Mouse (Mus musculus): ENCODE measurements around the gene Pcolce. TPM values are rescaled to one million over a fixed set of nuclear protein-coding genes. Genes with fewer than 3 reads are reported as not detected.
A peak's percentile ranks its signal among the peaks of the same experiment; 100 is the strongest.

Pcolce gene
- polyA plus RNA-seq, 1 experiment from 2014 or later, result 120 TPM

DNA sequence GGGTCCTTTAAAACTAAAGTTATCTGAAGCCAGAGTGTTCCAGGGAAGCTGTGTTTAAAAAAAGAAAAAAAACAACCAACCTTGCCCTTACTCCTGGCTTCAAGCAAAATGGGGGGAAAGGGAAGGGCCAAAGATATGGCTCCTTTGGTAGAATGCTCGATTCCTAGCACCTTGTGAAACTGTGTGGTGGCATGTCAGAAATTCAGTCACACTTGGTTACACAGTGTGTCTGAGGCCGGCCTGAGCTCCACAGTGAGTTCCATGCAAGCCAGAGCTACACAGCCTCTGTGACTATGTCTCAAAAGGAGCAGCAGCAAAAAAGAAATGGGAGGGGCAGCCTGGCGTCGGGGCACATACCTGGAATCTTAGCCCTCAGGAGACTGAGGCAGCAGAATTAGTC lies 35.7 kb upstream of the Pcolce start:
- peaks cover 4% of the 10 kb centered on the region; the same call in 1 of the 2 replicates for H3K36me3 ChIP-seq (ENCODE audit: control insufficient read depth, insufficient read depth, low read length)
- H3K9me3 ChIP-seq (replicated peaks; ENCODE audit: control insufficient read depth, low read length), result no peaks in the 10 kb centered on the region
- H3K4me1 ChIP-seq (ENCODE audit: control insufficient read depth, insufficient read depth, low read length), result peaks cover 31% of the 10 kb centered on the region
- peaks cover 22% of the 10 kb centered on the region for H3K27me3 ChIP-seq (ENCODE audit: control insufficient read depth, insufficient read depth, low read length)
- peak overlapping the region; percentile 48; the same call in 1 of the 2 replicates for H3K4me2 ChIP-seq
- H3K27ac ChIP-seq (ENCODE audit: low read depth, low read length), result 0 out of 2 replicates have a peak overlapping the region, but pooled peaks have one; percentile 29
- no peak overlapping the region for H3K4me3 ChIP-seq (ENCODE audit: low read depth, low read length)
- no peak overlapping the region for H3K9ac ChIP-seq (ENCODE audit: low read depth, low read length)
- 39% methylated on average over 4 of the region's 4 CpGs for WGBS (ENCODE audit: insufficient replicate concordance)
- no peak for ATAC-seq (replicated peaks; ENCODE audit: insufficient number of reproducible peaks, low FRiP score, low TSS enrichment)

DNA sequence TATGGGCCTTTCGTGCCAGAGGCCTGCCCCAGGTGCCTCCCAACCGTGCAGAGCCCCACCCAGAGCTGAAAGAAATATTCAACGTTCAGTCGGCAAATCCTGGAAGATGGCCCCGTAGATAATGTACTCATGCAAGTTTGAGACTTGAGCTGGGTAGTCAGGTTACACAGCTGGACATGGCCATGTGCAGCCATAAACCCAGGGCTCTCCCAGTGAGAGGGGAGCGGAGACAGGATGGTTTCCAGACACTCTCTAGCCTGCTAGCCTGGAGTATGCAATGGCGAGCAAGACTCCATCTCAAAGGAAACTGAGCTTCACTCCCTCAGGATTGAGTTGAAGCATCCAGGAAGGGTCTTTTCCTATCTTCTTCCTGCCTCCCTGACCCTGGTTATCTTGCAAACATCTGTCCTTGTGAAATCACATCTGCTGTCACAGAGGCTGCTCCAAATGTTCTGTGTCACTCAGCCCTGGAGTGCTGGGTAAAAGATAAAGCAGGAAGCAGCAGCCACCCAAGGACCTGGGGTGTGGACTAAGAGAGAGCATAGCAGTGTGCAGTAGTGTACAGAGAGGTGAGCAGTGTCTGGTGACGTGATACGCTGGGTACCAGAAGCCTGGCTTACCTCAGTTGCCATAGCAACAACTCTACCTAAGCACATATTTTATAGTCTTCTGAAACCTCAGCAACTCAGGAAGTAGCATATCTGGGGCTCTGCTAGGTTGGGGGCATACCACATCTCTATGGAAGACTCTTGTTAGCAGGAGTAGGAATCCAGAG lies 34.4 kb upstream of the Pcolce start:
- peaks cover 34% of the 10 kb centered on the region for H3K27me3 ChIP-seq (ENCODE audit: control insufficient read depth, insufficient read depth, low read length)
- no peak overlapping the region for H3K9ac ChIP-seq (ENCODE audit: low read depth, low read length)
- H3K27ac ChIP-seq (ENCODE audit: low read depth, low read length), result no peak overlapping the region
- 50% methylated on average over 9 of the region's 9 CpGs for WGBS (ENCODE audit: insufficient replicate concordance)
- no peaks in the 10 kb centered on the region for H3K9me3 ChIP-seq (replicated peaks; ENCODE audit: control insufficient read depth, low read length)
- peaks cover 4% of the 10 kb centered on the region; the same call in 1 of the 2 replicates for H3K36me3 ChIP-seq (ENCODE audit: control insufficient read depth, insufficient read depth, low read length)
- no peak for ATAC-seq (replicated peaks; ENCODE audit: insufficient number of reproducible peaks, low FRiP score, low TSS enrichment)
- H3K4me3 ChIP-seq (ENCODE audit: low read depth, low read length), result no peak overlapping the region
- H3K4me2 ChIP-seq, result no peak overlapping the region
- H3K4me1 ChIP-seq (ENCODE audit: control insufficient read depth, insufficient read depth, low read length), result peaks cover 31% of the 10 kb centered on the region

DNA sequence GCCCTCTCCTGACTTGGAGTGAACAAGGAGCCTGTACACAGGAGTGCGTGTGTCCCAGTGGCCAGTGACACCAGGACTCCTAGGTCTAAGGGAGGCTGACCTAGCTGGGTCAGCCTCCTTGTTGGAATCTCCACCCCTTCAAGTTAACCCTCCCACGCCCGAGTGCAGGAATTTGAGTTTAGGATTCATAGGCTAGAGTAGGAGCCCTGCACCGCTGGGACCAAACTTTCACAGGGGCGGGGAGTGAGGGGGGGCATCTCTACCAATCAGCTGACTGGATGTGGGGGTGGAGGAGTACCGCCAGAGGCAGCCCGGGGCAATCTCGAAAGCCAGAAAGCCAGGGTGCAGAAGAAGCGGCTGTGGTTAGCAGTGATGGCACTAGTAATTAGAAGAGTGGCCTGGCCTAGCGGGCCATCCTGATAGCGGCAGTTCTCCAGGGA lies 32.1 kb upstream of the Pcolce start, which contains the start of gene Irs3:
Gene Irs3 (minus strand): TSS at position 63 of the 440 bp plus-strand sequence.
- Histone ChIP-seq H3K4me3 (ENCODE audit: low read depth, low read length) (peak within 1 kb of the TSS; percentile 46), H3K4me1 (ENCODE audit: control insufficient read depth, insufficient read depth, low read length) (peaks cover 29% of the 10 kb centered on the region), H3K9me3 (replicated peaks; ENCODE audit: control insufficient read depth, low read length) (no peaks in the 10 kb centered on the region), H3K9ac (ENCODE audit: low read depth, low read length) (peak within 1 kb of the TSS; percentile 40), H3K27ac (ENCODE audit: low read depth, low read length) (no peak within 1 kb of the TSS), H3K36me3 (ENCODE audit: control insufficient read depth, insufficient read depth, low read length) (peaks cover 6% of the 10 kb centered on the region), H3K27me3 (ENCODE audit: control insufficient read depth, insufficient read depth, low read length) (peaks cover 35% of the 10 kb centered on the region), H3K4me2 (peak within 1 kb of the TSS; percentile 71)
- no peak for ATAC-seq (replicated peaks; ENCODE audit: insufficient number of reproducible peaks, low FRiP score, low TSS enrichment)
- 16% methylated on average over 11 of the region's 11 CpGs for WGBS (ENCODE audit: insufficient replicate concordance)

DNA sequence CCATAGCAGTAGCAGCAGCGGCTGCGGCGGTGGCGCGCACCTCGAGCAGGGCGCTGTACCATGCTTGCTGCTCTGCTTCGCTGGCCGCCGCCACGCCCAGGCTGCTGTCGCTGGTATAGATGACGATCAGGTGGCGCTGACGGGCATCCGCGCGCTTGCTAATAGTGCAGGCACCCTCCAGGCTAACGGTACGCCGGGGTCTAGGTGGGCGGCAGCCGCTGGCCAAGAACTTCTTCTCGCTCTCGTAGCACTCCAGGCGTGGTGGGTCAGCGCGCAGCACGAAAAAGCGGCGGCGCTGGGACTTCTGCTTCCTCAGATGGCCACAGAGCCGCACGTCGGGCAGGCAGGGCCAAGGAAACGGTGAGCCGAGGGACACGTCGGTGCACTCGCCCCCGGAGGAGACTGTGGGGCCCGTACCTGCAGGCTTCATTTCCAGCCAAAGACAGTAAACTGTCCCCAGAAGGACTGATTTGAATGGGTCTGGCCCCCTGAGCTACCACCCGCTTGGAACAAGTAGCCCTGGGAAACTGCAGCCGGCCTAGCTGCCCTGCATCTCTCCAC lies 31.6 kb upstream of the Pcolce start:
- H3K9me3 ChIP-seq (replicated peaks; ENCODE audit: control insufficient read depth, low read length), result no peaks in the 10 kb centered on the region
- peak overlapping the region; percentile 40 for H3K9ac ChIP-seq (ENCODE audit: low read depth, low read length)
- peaks cover 9% of the 10 kb centered on the region for H3K36me3 ChIP-seq (ENCODE audit: control insufficient read depth, insufficient read depth, low read length)
- WGBS (ENCODE audit: insufficient replicate concordance), result 3% methylated on average over 44 of the region's 44 CpGs
- H3K4me2 ChIP-seq, result peak overlapping the region; percentile 71
- peaks cover 33% of the 10 kb centered on the region for H3K4me1 ChIP-seq (ENCODE audit: control insufficient read depth, insufficient read depth, low read length)
- H3K27me3 ChIP-seq (ENCODE audit: control insufficient read depth, insufficient read depth, low read length), result peaks cover 35% of the 10 kb centered on the region
- no peak overlapping the region for H3K27ac ChIP-seq (ENCODE audit: low read depth, low read length)
- no peak for ATAC-seq (replicated peaks; ENCODE audit: insufficient number of reproducible peaks, low FRiP score, low TSS enrichment)
- peak overlapping the region; percentile 46 for H3K4me3 ChIP-seq (ENCODE audit: low read depth, low read length)

DNA sequence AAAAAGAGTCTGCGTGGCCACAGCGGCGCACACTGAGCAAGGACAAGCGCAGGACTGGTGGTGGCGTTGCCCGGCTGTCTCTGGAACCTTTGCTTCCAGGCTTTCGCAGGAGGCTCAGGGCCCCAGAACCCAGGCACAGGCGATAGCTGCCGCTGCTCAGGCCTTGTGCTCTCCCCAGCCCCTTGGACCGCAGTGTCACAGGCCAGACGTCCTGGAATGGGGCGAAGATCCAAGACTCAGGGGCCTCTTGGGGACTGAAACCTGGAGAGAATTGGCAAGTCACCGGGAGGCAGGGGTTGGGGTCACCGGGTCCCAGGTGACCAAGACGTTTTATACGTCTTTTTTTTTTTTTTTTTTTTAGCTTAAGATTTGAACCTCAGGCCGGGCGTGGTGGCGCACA lies 30.9 kb upstream of the Pcolce start:
- no peak overlapping the region for H3K9ac ChIP-seq (ENCODE audit: low read depth, low read length)
- no peak overlapping the region for H3K27ac ChIP-seq (ENCODE audit: low read depth, low read length)
- 36% methylated on average over 19 of the region's 19 CpGs for WGBS (ENCODE audit: insufficient replicate concordance)
- H3K4me3 ChIP-seq (ENCODE audit: low read depth, low read length), result no peak overlapping the region
- H3K27me3 ChIP-seq (ENCODE audit: control insufficient read depth, insufficient read depth, low read length), result peaks cover 35% of the 10 kb centered on the region
- no peak for ATAC-seq (replicated peaks; ENCODE audit: insufficient number of reproducible peaks, low FRiP score, low TSS enrichment)
- H3K9me3 ChIP-seq (replicated peaks; ENCODE audit: control insufficient read depth, low read length), result no peaks in the 10 kb centered on the region
- H3K4me1 ChIP-seq (ENCODE audit: control insufficient read depth, insufficient read depth, low read length), result peaks cover 30% of the 10 kb centered on the region
- peaks cover 15% of the 10 kb centered on the region for H3K36me3 ChIP-seq (ENCODE audit: control insufficient read depth, insufficient read depth, low read length)
- H3K4me2 ChIP-seq, result peak overlapping the region; percentile 8; the same call in 1 of the 2 replicates

DNA sequence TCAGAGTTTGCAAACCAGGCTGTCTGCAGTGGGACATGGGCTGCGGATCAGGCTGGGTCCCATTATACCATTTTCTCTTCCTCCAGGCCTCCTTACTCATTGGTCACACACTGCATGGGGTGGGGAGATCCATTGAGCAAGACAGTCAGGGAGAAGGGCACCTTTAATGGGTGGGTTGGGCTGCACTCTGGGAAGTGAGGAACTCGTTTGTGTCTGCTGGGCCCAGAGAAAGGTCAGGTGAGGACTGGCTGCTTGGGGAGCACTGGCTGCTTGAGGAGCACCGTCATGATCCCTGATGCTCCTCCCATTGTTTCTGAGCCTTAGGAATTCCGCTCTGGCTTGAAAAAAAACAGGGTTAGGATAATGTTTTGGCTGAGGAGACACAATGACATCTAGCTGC lies 29.3 kb upstream of the Pcolce start:
- 54% methylated on average over 4 of the region's 4 CpGs for WGBS (ENCODE audit: insufficient replicate concordance)
- peaks cover 26% of the 10 kb centered on the region for H3K36me3 ChIP-seq (ENCODE audit: control insufficient read depth, insufficient read depth, low read length)
- no peak overlapping the region for H3K4me3 ChIP-seq (ENCODE audit: low read depth, low read length)
- H3K9ac ChIP-seq (ENCODE audit: low read depth, low read length), result 0 out of 2 replicates have a peak overlapping the region, but pooled peaks have one; percentile 10
- H3K4me2 ChIP-seq, result no peak overlapping the region
- H3K9me3 ChIP-seq (replicated peaks; ENCODE audit: control insufficient read depth, low read length), result no peaks in the 10 kb centered on the region
- H3K4me1 ChIP-seq (ENCODE audit: control insufficient read depth, insufficient read depth, low read length), result peaks cover 19% of the 10 kb centered on the region
- peaks cover 35% of the 10 kb centered on the region for H3K27me3 ChIP-seq (ENCODE audit: control insufficient read depth, insufficient read depth, low read length)
- ATAC-seq (replicated peaks; ENCODE audit: insufficient number of reproducible peaks, low FRiP score, low TSS enrichment), result no peak
- no peak overlapping the region for H3K27ac ChIP-seq (ENCODE audit: low read depth, low read length)

DNA sequence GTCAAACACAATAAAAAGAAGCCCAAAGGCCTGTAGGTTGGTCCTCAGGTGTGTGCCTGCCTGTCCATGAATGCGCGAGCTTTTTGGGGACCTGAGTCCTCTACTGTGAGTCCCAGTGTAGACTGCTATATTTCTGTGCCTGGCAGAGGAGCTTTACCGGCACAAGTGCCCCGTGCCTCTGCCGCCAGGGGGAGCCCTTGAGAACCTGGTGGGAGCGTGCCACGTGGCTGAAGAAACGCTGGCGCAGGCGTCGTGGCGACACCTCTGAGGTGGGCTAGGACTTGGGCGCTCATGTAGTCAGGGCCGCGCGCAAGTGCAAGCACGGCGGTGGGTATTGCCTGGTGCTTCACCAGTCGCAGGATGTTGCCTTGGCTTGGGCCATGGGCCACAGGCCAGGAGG lies 27.5 kb upstream of the Pcolce start, which contains the start of gene Sap25:
Gene Sap25 (plus strand): TSS at position 281 of the 400 bp plus-strand sequence.
- peaks cover 34% of the 10 kb centered on the region for H3K36me3 ChIP-seq (ENCODE audit: control insufficient read depth, insufficient read depth, low read length)
- 82% methylated on average over 19 of the region's 19 CpGs for WGBS (ENCODE audit: insufficient replicate concordance)
- no peak for ATAC-seq (replicated peaks; ENCODE audit: insufficient number of reproducible peaks, low FRiP score, low TSS enrichment)
- H3K27ac ChIP-seq (ENCODE audit: low read depth, low read length), result no peak within 1 kb of the TSS
- H3K4me3 ChIP-seq (ENCODE audit: low read depth, low read length), result no peak within 1 kb of the TSS
- H3K9ac ChIP-seq (ENCODE audit: low read depth, low read length), result no peak within 1 kb of the TSS
- H3K27me3 ChIP-seq (ENCODE audit: control insufficient read depth, insufficient read depth, low read length), result peaks cover 31% of the 10 kb centered on the region
- peaks cover 17% of the 10 kb centered on the region for H3K4me1 ChIP-seq (ENCODE audit: control insufficient read depth, insufficient read depth, low read length)
- H3K4me2 ChIP-seq, result no peak within 1 kb of the TSS
- H3K9me3 ChIP-seq (replicated peaks; ENCODE audit: control insufficient read depth, low read length), result no peaks in the 10 kb centered on the region

DNA sequence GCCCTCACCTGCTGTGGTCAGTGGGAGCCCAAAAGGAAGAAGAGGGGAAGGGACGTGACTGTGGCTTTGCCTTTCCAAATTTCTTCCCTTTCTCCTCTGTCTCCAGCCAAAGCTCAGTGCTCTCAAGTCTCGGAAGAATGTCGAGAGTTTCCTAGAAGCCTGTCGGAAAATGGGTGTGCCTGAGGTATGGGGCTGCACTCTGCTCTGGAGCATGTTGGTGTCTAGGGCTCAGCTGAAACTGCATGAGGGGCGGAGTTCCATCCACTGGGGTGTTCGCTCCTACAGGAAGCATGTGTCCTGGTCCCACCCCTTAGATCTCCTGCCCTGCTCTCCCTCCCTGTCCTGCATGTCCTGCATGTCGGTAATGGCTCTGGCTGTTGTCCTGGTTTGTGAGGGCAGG lies 25.9 kb upstream of the Pcolce start:
- peaks cover 40% of the 10 kb centered on the region for H3K36me3 ChIP-seq (ENCODE audit: control insufficient read depth, insufficient read depth, low read length)
- no peak overlapping the region for H3K4me3 ChIP-seq (ENCODE audit: low read depth, low read length)
- H3K27ac ChIP-seq (ENCODE audit: low read depth, low read length), result no peak overlapping the region
- no peak overlapping the region for H3K4me2 ChIP-seq
- 64% methylated on average over 7 of the region's 7 CpGs for WGBS (ENCODE audit: insufficient replicate concordance)
- no peaks in the 10 kb centered on the region for H3K9me3 ChIP-seq (replicated peaks; ENCODE audit: control insufficient read depth, low read length)
- ATAC-seq (replicated peaks; ENCODE audit: insufficient number of reproducible peaks, low FRiP score, low TSS enrichment), result no peak
- H3K27me3 ChIP-seq (ENCODE audit: control insufficient read depth, insufficient read depth, low read length), result peaks cover 15% of the 10 kb centered on the region
- no peak overlapping the region for H3K9ac ChIP-seq (ENCODE audit: low read depth, low read length)
- H3K4me1 ChIP-seq (ENCODE audit: control insufficient read depth, insufficient read depth, low read length), result peaks cover 10% of the 10 kb centered on the region
